Mouse (Mus musculus) cerebellum, adult 18-20 months (tissue): Measurements from ENCODE around the gene Gm813.

Experiments
- DNase-seq, 2 experiments: peaks; one replicate each; pipeline ENCODE4 v3.0.0; 2021

Gene Gm813

GRCm38 (mm10) chr16:58603831-58604230, 12.9 kb downstream of the Gm813 start:
- no peak for DNase-seq

GRCm38 (mm10) chr16:58600846-58601245, 15.9 kb downstream of the Gm813 start:
- peak; percentile 29 to 39 for DNase-seq

GRCm38 (mm10) chr16:58591299-58591698, 25.5 kb downstream of the Gm813 start:
- DNase-seq = no peak

- no peak for DNase-seq
Observed at GRCm38 (mm10) chr16:58589444-58589843, 27.3 kb downstream of the Gm813 start.

DNA sequence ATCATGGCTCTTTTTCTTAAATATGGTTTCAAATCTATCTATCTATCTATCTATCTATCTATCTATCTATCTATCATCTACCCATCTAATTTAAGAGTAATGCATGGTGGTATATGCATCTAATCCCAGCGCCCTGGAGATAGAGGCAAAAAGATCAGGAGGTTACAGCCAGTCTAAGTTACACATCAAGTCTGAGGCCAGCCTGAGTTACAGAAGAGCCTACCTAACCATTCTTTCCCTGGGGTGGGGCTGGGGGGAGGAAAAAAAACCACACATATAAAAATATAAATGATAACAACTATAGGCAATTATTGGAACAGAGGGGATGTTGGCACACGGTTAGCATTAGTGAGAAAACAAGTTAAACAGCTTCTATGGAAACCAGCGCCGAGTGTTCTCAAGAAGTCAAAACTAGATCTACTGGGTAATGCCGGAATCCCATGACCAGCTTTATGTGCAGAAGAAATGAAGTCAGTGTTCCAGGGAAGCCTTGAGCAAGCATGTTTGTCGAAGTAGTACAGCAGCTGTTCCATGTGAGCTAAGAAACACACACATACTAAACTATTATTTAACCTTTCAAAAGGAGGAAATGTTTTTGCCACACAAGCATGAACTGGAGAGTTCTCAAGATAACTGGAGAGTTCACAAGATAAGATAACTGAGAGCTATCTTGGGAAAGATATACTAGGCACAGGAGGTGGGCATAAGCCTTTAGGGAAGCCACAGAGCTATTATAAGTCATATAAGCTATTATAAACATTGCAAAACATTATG, 42.6 kb downstream of the Gm813 start:
- no peak for DNase-seq

GRCm38 (mm10) chr16:58570694-58571264, 46.0 kb downstream of the Gm813 start:
- no peak for DNase-seq
